Mouse (Mus musculus): ENCODE measurements around the gene Mpc1. TPM values are rescaled to one million over a fixed set of nuclear protein-coding genes. Genes with fewer than 3 reads are reported as not detected.

Mpc1 gene
- total and polyA plus RNA-seq, 3 experiments = 66.7 to 232 (median 77.4) TPM

- TF ChIP-seq POLR2A (IDR thresholded peaks at IDR 0.05; ENCODE audit: low read depth, low read length) (no peak), GABPA (IDR thresholded peaks at IDR 0.05; ENCODE audit: insufficient replicate concordance, low read depth, low read length) (no peak), MAZ (IDR thresholded peaks at IDR 0.05; ENCODE audit: low read depth, low read length) (no peak), ZNF384 (IDR thresholded peaks at IDR 0.05; ENCODE audit: low read depth, low read length) (no peak), ELF1 (IDR thresholded peaks at IDR 0.05; ENCODE audit: low read depth, low read length) (no peak), MEF2A (IDR thresholded peaks at IDR 0.05; ENCODE audit: borderline replicate concordance, low read depth, low read length) (0 out of 2 replicates have a peak, but pooled peaks have one; percentile 13), RAD21 (IDR thresholded peaks at IDR 0.05; ENCODE audit: low read depth, low read length) (no peak)
Observed at GRCm38 (mm10) chr17:8234537-8234936, 48.2 kb upstream of the Mpc1 start (continued).

GRCm38 (mm10) chr17:8235743-8236142 is 47.0 kb upstream of the Mpc1 start, which contains the start of gene Ccr6:
Ccr6 (plus strand) TSS chr17:8236043.
- no peak for TF ChIP-seq POLR2AphosphoS2 (IDR thresholded peaks at IDR 0.05; ENCODE audit: low read depth, low read length)
- TF ChIP-seq ZC3H11A (IDR thresholded peaks at IDR 0.05; ENCODE audit: low read depth, low read length) = no peak
- TF ChIP-seq CHD2 (IDR thresholded peaks at IDR 0.05; ENCODE audit: low read length) = no peak
- TF ChIP-seq EP300 (IDR thresholded peaks at IDR 0.05; ENCODE audit: low read length) = no peak
- no peak for TF ChIP-seq JUND (conservative IDR thresholded peaks at IDR 0.05; ENCODE audit: low read depth, low read length)
- no peak for TF ChIP-seq USF1 (IDR thresholded peaks at IDR 0.05; ENCODE audit: low read depth, low read length)
- TF ChIP-seq BHLHE40 (IDR thresholded peaks at IDR 0.05; ENCODE audit: low read depth, low read length) = no peak
- no peak for TF ChIP-seq SIN3A (IDR thresholded peaks at IDR 0.05; ENCODE audit: low read length)
- TF ChIP-seq MYC (IDR thresholded peaks at IDR 0.05; ENCODE audit: low read depth, low read length) = no peak
- no peak for TF ChIP-seq GABPA (IDR thresholded peaks at IDR 0.05; ENCODE audit: insufficient replicate concordance, low read depth, low read length)
- TF ChIP-seq SMC3 (IDR thresholded peaks at IDR 0.05; ENCODE audit: low read depth, low read length) = no peak
- TF ChIP-seq RCOR1 (conservative IDR thresholded peaks at IDR 0.05; ENCODE audit: low read depth, low read length) = no peak
- TF ChIP-seq MAX (IDR thresholded peaks at IDR 0.05; ENCODE audit: low read length) = no peak
- no peak for TF ChIP-seq MXI1 (IDR thresholded peaks at IDR 0.05; ENCODE audit: low read depth, low read length)
- no peak for TF ChIP-seq CHD1 (IDR thresholded peaks at IDR 0.05; ENCODE audit: low read depth, low read length)
- TF ChIP-seq POLR2A (IDR thresholded peaks at IDR 0.05; ENCODE audit: low read depth, low read length) = no peak
- no peak for TF ChIP-seq ZMIZ1 (IDR thresholded peaks at IDR 0.05; ENCODE audit: low read depth, low read length)
- no peak for TF ChIP-seq KAT2A (IDR thresholded peaks at IDR 0.05; ENCODE audit: insufficient replicate concordance, low read length)
- Histone ChIP-seq H3K27ac (ENCODE audit: insufficient read depth, low read depth) (no peak within 1 kb of the TSS), H3K4me2 (ENCODE audit: insufficient read depth, low read depth, poor library complexity, severe bottlenecking) (no peak within 1 kb of the TSS), H3K9me3 (replicated peaks; ENCODE audit: low read length) (peaks cover 15% of the 10 kb centered on the region), H3K36me3 (replicated peaks in 1 of 2; ENCODE audit: control insufficient read depth in 1 of 2, insufficient read depth in 1 of 2, low read length in 1 of 2) (no peaks in the 10 kb centered on the region), H3K27me3 (replicated peaks) (no peaks in the 10 kb centered on the region), H3K4me3 (replicated peaks in 1 of 3; ENCODE audit: low read depth in 2 of 3, low read length in 2 of 3, poor library complexity in 1 of 3) (no peak within 1 kb of the TSS), H3K79me2 (replicated peaks; ENCODE audit: control insufficient read depth, extremely low read depth, insufficient read depth, poor library complexity, severe bottlenecking) (no peaks in the 10 kb centered on the region), H3K4me1 (ENCODE audit: control insufficient read depth in 1 of 2, insufficient read depth in 2 of 2) (peaks cover 25 to 86% of the 10 kb centered on the region in 2 experiments), H3K9ac (ENCODE audit: insufficient read depth, low read depth) (no peak within 1 kb of the TSS)
- dilution Hi-C loops (cut with MboI; ENCODE audit: extremely low pct_ligation_motif_present, extremely low pct_unique_long_range_greater_than_20kb, low sequenced_read_pairs) (no loop called here), in situ Hi-C loops (cut with MboI; ENCODE audit: low pct_ligation_motif_present, low pct_unique_long_range_greater_than_20kb, low sequenced_read_pairs) (no loop called here)
- DNase-seq (ENCODE audit: extremely low read depth) = no peak

Measured in CH12.LX (cell line).